Mouse (Mus musculus) megakaryocyte-erythroid progenitor cell, adult 5 weeks (primary cell): ENCODE results near the gene D5Ertd579e. TPM values are rescaled to one million over a fixed set of nuclear protein-coding genes. Genes with fewer than 3 reads are reported as not detected.

Source experiments
- polyA plus RNA-seq: library from polyadenylated mRNA; stranded (reverse); fragments of >175 nt; gene quantifications from 2 replicates; pipeline ENCODE4 v1.2.3, GENCODE M21; 2012

Gene D5Ertd579e
- polyA plus RNA-seq: 2.9 and 3.7 TPM in 2 replicates

GRCm38 (mm10) chr5:36695461-36696231 is at the start of gene D5Ertd579e:
TSS of gene D5Ertd579e (minus strand) at chr5:36696024.

GRCm38 (mm10) chr5:36593176-36593575 is 102.6 kb downstream of the D5Ertd579e start, which contains the start of gene Tbc1d14:
TSS of gene Tbc1d14 (minus strand) at chr5:36593276.

Other genes with a start within 250 kb of the D5Ertd579e start
- gene Grpel1, start 231.0 kb downstream of the D5Ertd579e start, polyA plus RNA-seq: 17.2 and 17.4 TPM in 2 replicates
- gene Tada2b, start 211.7 kb downstream of the D5Ertd579e start, polyA plus RNA-seq: 11.3 and 13.2 TPM in 2 replicates
- 0.06 and 0.23 TPM in 2 replicates for gene Ccdc96, start 211.4 kb downstream of the D5Ertd579e start, polyA plus RNA-seq
- 14.9 and 16.1 TPM in 2 replicates for gene Tbc1d14, start 102.7 kb downstream of the D5Ertd579e start, polyA plus RNA-seq
- gene Bloc1s4, start 52.6 kb upstream of the D5Ertd579e start, polyA plus RNA-seq: 30.3 and 35.1 TPM in 2 replicates
- 94.8 and 98.0 TPM in 2 replicates for gene Mrfap1, start 100.7 kb upstream of the D5Ertd579e start, polyA plus RNA-seq
- 80.2 and 90.2 TPM in 2 replicates for gene Man2b2, start 134.6 kb upstream of the D5Ertd579e start, polyA plus RNA-seq
- gene Ppp2r2c, start 172.5 kb upstream of the D5Ertd579e start, polyA plus RNA-seq: not detected in 2 replicates